Mouse (Mus musculus) lung, adult 2 months (tissue): ENCODE measurements around the gene Nphs1.

ENCODE experiments used
- CTCF ChIP-seq: fragments of 200-500 bp; IDR thresholded peaks from 2 replicates; pipeline ENCODE4 v1.5.1; 2011; ENCODE audit warnings: mild to moderate bottlenecking, low read length, control low read depth; ENCODE audit not compliant: insufficient read depth
- POLR2A ChIP-seq: fragments of 200-500 bp; IDR thresholded peaks from 2 replicates; pipeline ENCODE4 v1.6.1; 2011; ENCODE audit warnings: low read depth, mild to moderate bottlenecking, control low read depth, low read length, borderline replicate concordance; ENCODE audit errors: extremely low read depth

DNA sequence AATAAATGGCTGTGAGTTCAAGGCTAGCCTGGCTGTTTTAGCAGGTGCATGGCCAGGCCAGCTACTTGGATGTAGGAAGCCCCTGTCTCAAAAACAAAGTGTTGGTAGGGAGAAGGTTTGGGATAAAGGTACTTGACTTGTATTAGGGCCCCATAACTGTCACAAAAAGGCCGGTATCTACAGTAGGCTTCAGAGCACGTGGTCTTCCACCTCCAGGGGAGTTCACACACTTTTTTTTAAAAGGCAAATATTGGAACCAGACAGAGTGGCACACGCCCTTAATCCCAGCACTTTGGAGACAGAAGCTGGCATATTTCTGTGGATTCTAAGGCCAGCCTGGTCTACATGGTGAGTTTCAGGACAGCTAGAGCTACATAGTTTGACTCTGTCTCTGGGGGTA is 37.4 kb upstream of the Nphs1 start:
- TF ChIP-seq CTCF (no peak), POLR2A (no peak)
